Mouse (Mus musculus) liver, adult 2 months (tissue): ENCODE results near the gene Hist1h1c. TPM values are rescaled to one million over a fixed set of nuclear protein-coding genes. Genes with fewer than 3 reads are reported as not detected.
A peak's percentile ranks its signal among the peaks of the same experiment; 100 is the strongest.
"Not testable (repeated sequence)": the region's sequence is repeated elsewhere in the genome, so short reads cannot be mapped to it uniquely, and the experiment has no call there.

ENCODE experiments used
- DNase-seq: peaks from one replicate; pipeline ENCODE4 v3.0.0-alpha.2; 2011; ENCODE audit warnings: low read depth, low spot score; ENCODE audit errors: extremely low read depth
- H3K27ac ChIP-seq: fragments of 200-500 bp; replicated peaks from 2 replicates; pipeline ENCODE4 v1.5.1; 2012; ENCODE audit warnings: low read depth, mild to moderate bottlenecking, control low read depth, inconsistent platforms, low read length; ENCODE audit not compliant: insufficient read depth
- H3K27me3 ChIP-seq: fragments of 200-500 bp; 2 replicates; pipeline ENCODE4 v1.6.1; 2012; ENCODE audit warnings: mild to moderate bottlenecking, moderate library complexity, low read length, inconsistent platforms; ENCODE audit not compliant: control insufficient read depth, insufficient read depth
- H3K36me3 ChIP-seq: fragments of 200-500 bp; 2 replicates; pipeline ENCODE4 v1.6.1; 2012; ENCODE audit warnings: low read length, inconsistent platforms; ENCODE audit not compliant: control insufficient read depth, insufficient read depth
- H3K4me1 ChIP-seq: fragments of 200-500 bp; 2 replicates; pipeline ENCODE4 v1.6.1; 2011; ENCODE audit warnings: low read length; ENCODE audit not compliant: control insufficient read depth, insufficient read depth
- H3K4me3 ChIP-seq: fragments of 200-500 bp; 2 replicates; pipeline ENCODE4 v1.5.1; 2011; ENCODE audit warnings: low read depth, mild to moderate bottlenecking, control low read depth, low read length, moderate library complexity; ENCODE audit not compliant: insufficient read depth
- H3K79me2 ChIP-seq: fragments of 200-500 bp; 2 replicates; pipeline ENCODE4 v1.6.1; 2012; ENCODE audit warnings: inconsistent platforms, mild to moderate bottlenecking, low read length, moderate library complexity; ENCODE audit not compliant: control insufficient read depth, insufficient read depth
- H3K9ac ChIP-seq: fragments of 200-500 bp; 2 replicates; pipeline ENCODE4 v1.6.1; 2012; ENCODE audit warnings: low read depth, mild to moderate bottlenecking, control low read depth, inconsistent platforms, low read length
- CTCF ChIP-seq: fragments of 200-500 bp; IDR thresholded peaks from 2 replicates; pipeline ENCODE4 v1.5.1; 2011; ENCODE audit warnings: low read depth, low read length, control low read depth
- POLR2A ChIP-seq: fragments of 200-500 bp; IDR thresholded peaks from 2 replicates; pipeline ENCODE4 v1.6.1; 2011; ENCODE audit warnings: low read length, control low read depth; ENCODE audit not compliant: insufficient read depth; ENCODE audit errors: extremely low read depth
- WGBS: fragments of 180-500 bp; shearing (Covaris S2); methylation state at CpG from one replicate; pipeline ENCODE4 v1.1.7; 2018; 5-methylcytosine and 5-hydroxymethylcytosine counted together
- polyA plus RNA-seq: library from polyadenylated mRNA; depleted of rRNA; stranded (reverse); fragments of >200 nt; gene quantifications from 2 replicates; pipeline ENCODE4 v1.2.3, GENCODE M21; 2012
- total RNA-seq: library from RNA; depleted of rRNA; stranded (reverse); fragments of >200 nt; gene quantifications from 2 replicates; pipeline ENCODE4 v1.2.3, GENCODE M21; 2014

The Hist1h1c gene
- total and polyA plus RNA-seq, 2 experiments = 20.9 to 68.1 TPM

- 96% methylated on average over 3 of the region's 3 CpGs for WGBS
- peaks cover 11% of the 10 kb centered on the region; the same call in 1 of the 2 replicates for H3K4me1 ChIP-seq
- no peaks in the 10 kb centered on the region for H3K79me2 ChIP-seq
- no peak overlapping the region for H3K27ac ChIP-seq
- TF ChIP-seq CTCF (no peak), POLR2A (no peak)
- H3K36me3 ChIP-seq = no peaks in the 10 kb centered on the region
- H3K4me3 ChIP-seq = no peak overlapping the region
- H3K27me3 ChIP-seq = no peaks in the 10 kb centered on the region
- no peak overlapping the region for H3K9ac ChIP-seq
- DNase-seq = no peak
Measured at GRCm38 (mm10) chr13:23759251-23759771, 20.7 kb downstream of the Hist1h1c start.

- DNase-seq = no peak
- no peak overlapping the region for H3K27ac ChIP-seq
- no peaks in the 10 kb centered on the region for H3K27me3 ChIP-seq
- no peaks in the 10 kb centered on the region for H3K36me3 ChIP-seq
- no peak overlapping the region for H3K4me3 ChIP-seq
- peaks cover 11% of the 10 kb centered on the region; the same call in 1 of the 2 replicates for H3K4me1 ChIP-seq
- WGBS = 67% methylated on average over 1 of the region's 1 CpGs
- H3K79me2 ChIP-seq = no peaks in the 10 kb centered on the region
- H3K9ac ChIP-seq = no peak overlapping the region
- TF ChIP-seq POLR2A = no peak
- no peak for TF ChIP-seq CTCF
Measured at GRCm38 (mm10) chr13:23759916-23760239, 21.3 kb downstream of the Hist1h1c start.

- no peak for TF ChIP-seq POLR2A
- no peak for TF ChIP-seq CTCF
- Histone ChIP-seq H3K27me3 (no peaks in the 10 kb centered on the region), H3K36me3 (no peaks in the 10 kb centered on the region), H3K27ac (no peak overlapping the region), H3K9ac (peak overlapping the region; percentile 43; the same call in 1 of the 2 replicates), H3K4me1 (peaks cover 11% of the 10 kb centered on the region; the same call in 1 of the 2 replicates), H3K4me3 (peak overlapping the region; percentile 67; the same call in 1 of the 2 replicates), H3K79me2 (no peaks in the 10 kb centered on the region)
- DNase-seq = no peak
- 5% methylated on average over 25 of the region's 27 CpGs for WGBS
Measured at GRCm38 (mm10) chr13:23760240-23760971, 21.8 kb downstream of the Hist1h1c start.

GRCm38 (mm10) chr13:23760972-23761864, 22.6 kb downstream of the Hist1h1c start, which contains the start of gene Hist1h4a:
TSS of gene Hist1h4a (minus strand) at chr13:23761230.
- Histone ChIP-seq H3K79me2 (no peaks in the 10 kb centered on the region), H3K27ac (peak within 1 kb of the TSS; percentile 62; the same call in 1 of the 2 replicates), H3K27me3 (no peaks in the 10 kb centered on the region), H3K4me1 (peaks cover 11% of the 10 kb centered on the region; the same call in 1 of the 2 replicates), H3K9ac (peak within 1 kb of the TSS; percentile 72), H3K36me3 (no peaks in the 10 kb centered on the region), H3K4me3 (peak within 1 kb of the TSS; percentile 67)
- peak; percentile 87 for DNase-seq
- under 1% methylated on average over 67 of the region's 72 CpGs for WGBS
- TF ChIP-seq POLR2A (peak; percentile 64; the same call in 1 of the 2 replicates), CTCF (no peak)

- peak; percentile 96 for DNase-seq
- WGBS = under 1% methylated on average over 45 of the region's 52 CpGs
- not testable (repeated sequence) for H3K27me3 ChIP-seq, H3K36me3 ChIP-seq, H3K79me2 ChIP-seq
- TF ChIP-seq POLR2A = 0 out of 2 replicates have a peak, but pooled peaks have one; percentile 73
- H3K4me1 ChIP-seq = peaks cover 17% of the 10 kb centered on the region; the same call in 1 of the 2 replicates
- peak within 1 kb of the TSS; percentile 72 for H3K9ac ChIP-seq
- peak within 1 kb of the TSS; percentile 65 for H3K27ac ChIP-seq
- H3K4me3 ChIP-seq = peak within 1 kb of the TSS; percentile 66
Measured at GRCm38 (mm10) chr13:23761871-23762821, 23.5 kb downstream of the Hist1h1c start, which contains the start of gene Hist1h3a. TSS of gene Hist1h3a (minus strand) at chr13:23762386.
